Mouse (Mus musculus) left cerebral cortex, postnatal 14 days (tissue): Measurements from ENCODE around the gene Coasy. TPM values are rescaled to one million over a fixed set of nuclear protein-coding genes. Genes with fewer than 3 reads are reported as not detected.
A peak's percentile ranks its signal among the peaks of the same experiment; 100 is the strongest.

Experiments
- DNase-seq, 2 experiments: peaks; one replicate each; pipeline ENCODE4 v3.0.0; 2021 to 2022; ENCODE audit warnings: low spot score in 2 of 2, mixed read lengths in 1 of 2
- intact Hi-C: fragments of 180-260 bp; cut with DNase I; formaldehyde crosslinking; loops from one replicate; pipeline ENCODE4 v1.15.1; 2025
- total RNA-seq, 2 experiments: library from RNA; stranded (reverse); gene quantifications; 2 replicates each; pipeline ENCODE4 v1.2.3; 2021

Gene Coasy
- total RNA-seq, 2 experiments from 2014 or later, result 31.1 to 32.0 TPM

- no peak for DNase-seq
- intact Hi-C loops, result no loop called here
Measured at GRCm38 (mm10) chr11:101084811-101085210, 2.4 kb downstream of the Coasy start.

- intact Hi-C loops, result no loop called here
- DNase-seq, result no peak
Measured at GRCm38 (mm10) chr11:101085617-101086322, 3.4 kb downstream of the Coasy start.

GRCm38 (mm10) chr11:101086323-101086674 is 3.9 kb downstream of the Coasy start:
- intact Hi-C loops, result no loop called here
- DNase-seq, result no peak

GRCm38 (mm10) chr11:101086756-101087681 is 4.7 kb downstream of the Coasy start, which contains the start of gene Mlx:
Mlx (plus strand) TSS chr11:101087277.
- intact Hi-C loops, result no loop called here
- peak; percentile 94 to 95 for DNase-seq

GRCm38 (mm10) chr11:101087682-101088055 is 5.3 kb downstream of the Coasy start:
- no peak for DNase-seq
- intact Hi-C loops, result no loop called here

GRCm38 (mm10) chr11:101089931-101090330 is 7.6 kb downstream of the Coasy start:
- no peak for DNase-seq
- intact Hi-C loops, result no loop called here

- no peak for DNase-seq
- intact Hi-C loops, result loop anchor here (5.0 kb wide), 1 partner anchor 77 kb away; the partner anchor contains the start of genes Cntnap1 and Plekhh3
Measured at GRCm38 (mm10) chr11:101094930-101095313, 12.6 kb downstream of the Coasy start.

GRCm38 (mm10) chr11:101095314-101096024 is 13.1 kb downstream of the Coasy start, which contains the start of gene Psmc3ip:
Psmc3ip (minus strand) TSS chr11:101095436.
- intact Hi-C loops, result loop anchor here (5.0 kb wide), 1 partner anchor 77 kb away; the partner anchor contains the start of genes Cntnap1 and Plekhh3
- peak; percentile 95 to 96 for DNase-seq

GRCm38 (mm10) chr11:101098231-101098630 is 15.9 kb downstream of the Coasy start:
- intact Hi-C loops, result loop anchor here (5.0 kb wide), 1 partner anchor 74 kb away; the partner anchor contains the start of genes Cntnap1 and Plekhh3

GRCm38 (mm10) chr11:101103011-101103410 is 20.6 kb downstream of the Coasy start:
- intact Hi-C loops, result no loop called here
- DNase-seq, result no peak

More at GRCm38 (mm10) chr11:101098231-101098630, 15.9 kb downstream of the Coasy start:
- DNase-seq, result no peak

- no peak for DNase-seq
- intact Hi-C loops, result no loop called here
Measured at GRCm38 (mm10) chr11:101109351-101109750, 27.0 kb downstream of the Coasy start.

GRCm38 (mm10) chr11:101110708-101111107 is 28.3 kb downstream of the Coasy start:
- no peak for DNase-seq
- intact Hi-C loops, result no loop called here

- DNase-seq, result no peak
- intact Hi-C loops, result no loop called here
Measured at GRCm38 (mm10) chr11:101111178-101111577, 28.8 kb downstream of the Coasy start.

- intact Hi-C loops, result no loop called here
- DNase-seq, result no peak
Measured at GRCm38 (mm10) chr11:101112186-101112585, 29.8 kb downstream of the Coasy start.

GRCm38 (mm10) chr11:101115564-101115963 is 33.2 kb downstream of the Coasy start:
- intact Hi-C loops, result no loop called here
- no peak for DNase-seq

GRCm38 (mm10) chr11:101118105-101118504 is 35.7 kb downstream of the Coasy start:
- no peak for DNase-seq
- intact Hi-C loops, result no loop called here

- intact Hi-C loops, result no loop called here
- no peak for DNase-seq
Measured at GRCm38 (mm10) chr11:101119131-101119760, 36.9 kb downstream of the Coasy start.

- intact Hi-C loops, result loop anchor here (10.0 kb wide), 1 partner anchor 55 kb away; the partner anchor contains the start of genes Ccr10, Cntnap1 and Plekhh3
Measured at GRCm38 (mm10) chr11:101119761-101120544, 37.6 kb downstream of the Coasy start, which contains the start of the genes Retreg3 and Tubg1. Retreg3 (minus strand) TSS chr11:101119893. Tubg1 (plus strand) TSS chr11:101119938.

More at GRCm38 (mm10) chr11:101119761-101120544, 37.6 kb downstream of the Coasy start, which contains the start of the genes Retreg3 and Tubg1:
- DNase-seq, result peak; percentile 99 to 100
